Mouse (Mus musculus): ENCODE data around the gene Myt1.

GRCm38 (mm10) chr2:181714903-181715326 lies 48.2 kb upstream of the Myt1 start, which contains the start of gene Oprl1:
- TF ChIP-seq POLR2A (IDR thresholded peaks at IDR 0.05; ENCODE audit: insufficient read length, low read depth), result no peak
- no peak for TF ChIP-seq MAX (IDR thresholded peaks at IDR 0.05; ENCODE audit: low read depth)
- no peak for TF ChIP-seq POLR2AphosphoS2 (IDR thresholded peaks at IDR 0.05; ENCODE audit: insufficient read length, low read depth)
- TF ChIP-seq E2F4 (IDR thresholded peaks at IDR 0.05; ENCODE audit: insufficient read depth), result no peak
- TF ChIP-seq SRF (IDR thresholded peaks at IDR 0.05; ENCODE audit: control insufficient read depth, insufficient read length, low read depth), result no peak
- no peak for TF ChIP-seq MYOG (IDR thresholded peaks at IDR 0.05; ENCODE audit: control insufficient read depth in 1 of 3, insufficient read depth in 1 of 3, insufficient read length in 2 of 3, low read depth in 2 of 3)
- TF ChIP-seq REST (IDR thresholded peaks at IDR 0.05; ENCODE audit: insufficient read depth, insufficient read length), result no peak
- no peak for TF ChIP-seq CEBPB (IDR thresholded peaks at IDR 0.05; ENCODE audit: insufficient read depth, poor library complexity, severe bottlenecking)
- TF ChIP-seq MYOD1 (IDR thresholded peaks at IDR 0.05; ENCODE audit: control insufficient read depth in 1 of 3, insufficient read length in 2 of 3, low read depth in 2 of 3), result no peak
- TF ChIP-seq TCF12 (IDR thresholded peaks at IDR 0.05; ENCODE audit: insufficient read depth, poor library complexity, severe bottlenecking), result no peak
- TF ChIP-seq USF1 (IDR thresholded peaks at IDR 0.05; ENCODE audit: low read depth), result no peak
- TF ChIP-seq TCF3 (IDR thresholded peaks at IDR 0.05; ENCODE audit: insufficient read length, low read depth), result no peak

All from myocyte (in vitro differentiated cells).